Mouse (Mus musculus) cortical plate, adult 2 months (tissue): ENCODE data around the gene Sart3.
A peak's percentile ranks its signal among the peaks of the same experiment; 100 is the strongest.

Source experiments
- CTCF ChIP-seq: fragments of 200-500 bp; IDR thresholded peaks from 2 replicates; pipeline ENCODE4 v1.5.1; 2011; ENCODE audit warnings: mild to moderate bottlenecking, control low read depth, low read length; ENCODE audit not compliant: insufficient read depth; ENCODE audit errors: extremely low read depth
- POLR2A ChIP-seq: fragments of 200-500 bp; IDR thresholded peaks from 2 replicates; pipeline ENCODE4 v1.6.1; 2011; ENCODE audit warnings: mild to moderate bottlenecking, low read length, control low read depth; ENCODE audit not compliant: insufficient read depth; ENCODE audit errors: extremely low read depth

- TF ChIP-seq POLR2A (0 out of 2 replicates have a peak, but pooled peaks have one; percentile 20), CTCF (no peak)
Measured at GRCm38 (mm10) chr5:113730641-113731121, 41.6 kb downstream of the Sart3 start.
